ENCODE assay signal across 21 mouse cellular contexts in genomic region chr7:59243257-59243656, GRCm38 (mm10). TPM values are rescaled to one million over a fixed set of nuclear protein-coding genes. Genes with fewer than 3 reads are reported as not detected.
A peak's percentile ranks its signal among the peaks of the same experiment; 100 is the strongest.
DNase-seq lines count a peak whose midpoint lies in the region; ATAC-seq and TF ChIP-seq lines count a peak whose summit lies in the region.
"Had no signal": no experiment of that assay in that cellular context is flagged by ENCODE, and none has a peak within 500 bp of the region (broad histone marks: within the 10 kb centered on the region; RNA-seq: fewer than 3 reads in every experiment).

No protein-coding gene starts in this region.

- H3K27ac ChIP-seq in intestine, embryonic 15.5 days: no peak overlapping the region
- no peak overlapping the region for H3K27ac ChIP-seq in intestine, postnatal 0 days (ENCODE audit: low read depth, low read length)
- H3K27ac ChIP-seq in midbrain, embryonic 11.5 days (ENCODE audit: low read depth, low read length): no peak overlapping the region
- no peak overlapping the region for H3K27ac ChIP-seq in midbrain, embryonic 14.5 days (replicated peaks; ENCODE audit: low read depth, low read length)
- no peak overlapping the region for H3K27ac ChIP-seq in intestine, embryonic 16.5 days (ENCODE audit: low read length)

- no peak overlapping the region for H3K4me3 ChIP-seq in intestine, embryonic 15.5 days (replicated peaks)
- no peak overlapping the region for H3K4me3 ChIP-seq in intestine, postnatal 0 days (ENCODE audit: low read depth, low read length)
- H3K4me3 ChIP-seq in midbrain, embryonic 11.5 days (ENCODE audit: low read depth, low read length): no peak overlapping the region
- no peak overlapping the region for H3K4me3 ChIP-seq in midbrain, embryonic 14.5 days (replicated peaks; ENCODE audit: low read depth, low read length)
- H3K4me3 ChIP-seq in intestine, embryonic 16.5 days (ENCODE audit: low read length): no peak overlapping the region

- DNase-seq in midbrain, embryonic 11.5 days (ENCODE audit: low spot score, missing footprints): peak; percentile 75
- DNase-seq in midbrain, embryonic 14.5 days: no peak
- no peak for DNase-seq in layer of hippocampus, adult 18-20 months (ENCODE audit: low spot score in 2 of 2)
- DNase-seq: adrenal gland, adult 2 months; adrenal gland, adult 8-10 months; adrenal gland, postnatal 10 days; adrenal gland, postnatal 14 days; adrenal gland, postnatal 25 days; adrenal gland, postnatal 36 days; B cell, adult 2 months; cerebellum, adult 11 months; cerebellum, adult 11-12 months; cerebellum, adult 18-20 months had no signal

- no peaks in the 10 kb centered on the region for H3K9me3 ChIP-seq in intestine, embryonic 15.5 days
- H3K9me3 ChIP-seq in intestine, postnatal 0 days (ENCODE audit: control insufficient read depth): no peaks in the 10 kb centered on the region
- no peaks in the 10 kb centered on the region for H3K9me3 ChIP-seq in midbrain, embryonic 11.5 days (ENCODE audit: control insufficient read depth, low read length)
- H3K9me3 ChIP-seq in midbrain, embryonic 14.5 days (ENCODE audit: control insufficient read depth, low read length): no peaks in the 10 kb centered on the region
- H3K9me3 ChIP-seq in intestine, embryonic 16.5 days (ENCODE audit: control insufficient read depth, low read length): no peaks in the 10 kb centered on the region
- H3K9me3 ChIP-seq: G1E had no signal

- peak; percentile 66 for ATAC-seq in intestine, embryonic 15.5 days
- no peak for ATAC-seq in intestine, postnatal 0 days
- no peak for ATAC-seq in midbrain, embryonic 11.5 days (ENCODE audit: low FRiP score)
- ATAC-seq in midbrain, embryonic 14.5 days (ENCODE audit: low FRiP score, low TSS enrichment): no peak
- peak; percentile 63 for ATAC-seq in intestine, embryonic 16.5 days
- ATAC-seq: activated CD4-positive, CD25-positive, alpha-beta regulatory T cell, adult 4 months; CD4-positive, CD25-positive, alpha-beta regulatory T cell, adult 4 months; Patski had no signal

- TF ChIP-seq CTCF in intestine, postnatal 0 days (IDR thresholded peaks at IDR 0.05; ENCODE audit: low read depth): no peak

- H3K4me1 ChIP-seq in intestine, embryonic 15.5 days (replicated peaks): no peaks in the 10 kb centered on the region
- H3K4me1 ChIP-seq in intestine, postnatal 0 days (replicated peaks; ENCODE audit: control insufficient read depth, insufficient read depth, low read length): 0 out of 2 replicates have a peak, but pooled peaks cover 2% of the 10 kb centered on the region
- H3K4me1 ChIP-seq in midbrain, embryonic 11.5 days (ENCODE audit: control insufficient read depth, insufficient read depth, low read length): no peaks in the 10 kb centered on the region
- H3K4me1 ChIP-seq in midbrain, embryonic 14.5 days (ENCODE audit: control insufficient read depth, insufficient read depth, low read length): 0 out of 2 replicates have a peak, but pooled peaks cover 3% of the 10 kb centered on the region
- no peaks in the 10 kb centered on the region for H3K4me1 ChIP-seq in intestine, embryonic 16.5 days (ENCODE audit: control insufficient read depth, insufficient read depth, low read length)

- no peak overlapping the region for H3K9ac ChIP-seq in intestine, embryonic 15.5 days
- H3K9ac ChIP-seq in intestine, postnatal 0 days (ENCODE audit: low read depth, low read length): no peak overlapping the region
- H3K9ac ChIP-seq in midbrain, embryonic 11.5 days (ENCODE audit: low read length): no peak overlapping the region
- H3K9ac ChIP-seq in midbrain, embryonic 14.5 days (replicated peaks; ENCODE audit: low read length): no peak overlapping the region
- H3K9ac ChIP-seq in intestine, embryonic 16.5 days (ENCODE audit: low read depth, low read length): no peak overlapping the region

- 63% methylated on average over 3 of the region's 3 CpGs for WGBS in intestine, embryonic 15.5 days
- WGBS in intestine, postnatal 0 days: 40% methylated on average over 3 of the region's 3 CpGs
- 86% methylated on average over 3 of the region's 3 CpGs for WGBS in midbrain, embryonic 11.5 days
- 89% methylated on average over 3 of the region's 3 CpGs for WGBS in midbrain, embryonic 14.5 days
- 56% methylated on average over 3 of the region's 3 CpGs for WGBS in intestine, embryonic 16.5 days

- no peak overlapping the region for H3K4me2 ChIP-seq in intestine, embryonic 15.5 days (replicated peaks)
- H3K4me2 ChIP-seq in intestine, postnatal 0 days (replicated peaks; ENCODE audit: low read depth): no peak overlapping the region
- no peak overlapping the region for H3K4me2 ChIP-seq in midbrain, embryonic 11.5 days
- H3K4me2 ChIP-seq in midbrain, embryonic 14.5 days (ENCODE audit: low read length): no peak overlapping the region
- H3K4me2 ChIP-seq in intestine, embryonic 16.5 days (ENCODE audit: low read depth, low read length): no peak overlapping the region

- no peaks in the 10 kb centered on the region for H3K27me3 ChIP-seq in intestine, embryonic 15.5 days (replicated peaks)
- no peaks in the 10 kb centered on the region for H3K27me3 ChIP-seq in intestine, postnatal 0 days (replicated peaks; ENCODE audit: control insufficient read depth, insufficient read depth, low read length)
- no peaks in the 10 kb centered on the region for H3K27me3 ChIP-seq in midbrain, embryonic 11.5 days (ENCODE audit: control insufficient read depth, insufficient read depth, low read length)
- H3K27me3 ChIP-seq in midbrain, embryonic 14.5 days (ENCODE audit: control insufficient read depth, insufficient read depth, low read length): no peaks in the 10 kb centered on the region
- no peaks in the 10 kb centered on the region for H3K27me3 ChIP-seq in intestine, embryonic 16.5 days (replicated peaks; ENCODE audit: control insufficient read depth, insufficient read depth, low read length)
- H3K27me3 ChIP-seq: CH12.LX, Patski had no signal

- no peaks in the 10 kb centered on the region for H3K36me3 ChIP-seq in intestine, embryonic 15.5 days
- no peaks in the 10 kb centered on the region; the same call in 1 of the 2 replicates for H3K36me3 ChIP-seq in intestine, postnatal 0 days (ENCODE audit: control insufficient read depth, insufficient read depth)
- H3K36me3 ChIP-seq in midbrain, embryonic 11.5 days (ENCODE audit: control insufficient read depth, insufficient read depth, low read length): no peaks in the 10 kb centered on the region; the same call in 1 of the 2 replicates
- no peaks in the 10 kb centered on the region for H3K36me3 ChIP-seq in midbrain, embryonic 14.5 days (ENCODE audit: control insufficient read depth, insufficient read depth, low read length)
- H3K36me3 ChIP-seq in intestine, embryonic 16.5 days (ENCODE audit: control insufficient read depth, insufficient read depth, low read length): no peaks in the 10 kb centered on the region

RNA-seq across cellular contexts. Expression of gene Ube3a, which starts 14.7 kb away (rescaled TPM):
- 114 and 136 TPM in 2 replicates for polyA plus RNA-seq in intestine, embryonic 15.5 days (2015; fragmentation: Nextera tagmentation; extraction: Ambion mirVana)
- polyA plus RNA-seq in intestine, postnatal 0 days (2015; fragmentation: Nextera tagmentation; extraction: Ambion mirVana): 86.7 and 104 TPM in 2 replicates
- 157 and 160 TPM in 2 replicates for polyA plus RNA-seq in midbrain, embryonic 11.5 days (2014; fragmentation: Nextera tagmentation; extraction: Ambion mirVana)
- polyA plus RNA-seq in midbrain, embryonic 14.5 days (2014; fragmentation: Nextera tagmentation; extraction: Ambion mirVana): 167 and 191 TPM in 2 replicates
- polyA plus RNA-seq in intestine, embryonic 16.5 days (2015; fragmentation: Nextera tagmentation; extraction: Ambion mirVana): 93.1 and 95.0 TPM in 2 replicates
- 100 to 1,000 TPM; 129 to 134 TPM for total RNA-seq in layer of hippocampus, adult 18-20 months (2021)

Comparison
In these comparisons a context has a peak if more than half of its experiments do, and no peak if none do; other contexts are left out.
1. ATAC-seq: peak in intestine, embryonic 15.5 days (single experiment) and intestine, embryonic 16.5 days (single experiment); none in intestine, postnatal 0 days (single experiment), midbrain, embryonic 11.5 days (single experiment) and midbrain, embryonic 14.5 days (single experiment).